Mouse (Mus musculus): Measurements from ENCODE around the gene Kdr.
"Not testable (repeated sequence)": the region's sequence is repeated elsewhere in the genome, so short reads cannot be mapped to it uniquely, and the experiment has no call there.

The Kdr gene

GRCm38 (mm10) chr5:75961741-75962469, 16.4 kb downstream of the Kdr start:
- DNase-seq (ENCODE audit: low read depth, low spot score) = no peak

- DNase-seq (ENCODE audit: low read depth, low spot score) = no peak
These were observed 18.4 kb downstream of the Kdr start for GRCm38 (mm10) chr5:75959809-75960208.

- DNase-seq (ENCODE audit: low read depth, low spot score) = no peak
These were observed 21.7 kb downstream of the Kdr start for GRCm38 (mm10) chr5:75956526-75956925.

GRCm38 (mm10) chr5:75955876-75956275, 22.4 kb downstream of the Kdr start:
- DNase-seq (ENCODE audit: low read depth, low spot score) = no peak

- no peak for DNase-seq (ENCODE audit: low read depth, low spot score)
These were observed 23.4 kb downstream of the Kdr start for GRCm38 (mm10) chr5:75954778-75955330.

- no peak for DNase-seq (ENCODE audit: low read depth, low spot score)
These were observed 24.0 kb downstream of the Kdr start for GRCm38 (mm10) chr5:75954218-75954617.

GRCm38 (mm10) chr5:75952131-75952795, 26.0 kb downstream of the Kdr start:
- DNase-seq (ENCODE audit: low read depth, low spot score) = no peak

- DNase-seq (ENCODE audit: low read depth, low spot score) = no peak
These were observed 27.4 kb downstream of the Kdr start for GRCm38 (mm10) chr5:75950866-75951265.

GRCm38 (mm10) chr5:75945394-75945793, 32.9 kb downstream of the Kdr start:
- DNase-seq (ENCODE audit: low read depth, low spot score) = no peak

- no peak for DNase-seq (ENCODE audit: low read depth, low spot score)
These were observed 35.0 kb downstream of the Kdr start for GRCm38 (mm10) chr5:75943301-75943700.

GRCm38 (mm10) chr5:75941775-75942580, 36.3 kb downstream of the Kdr start:
- DNase-seq (ENCODE audit: low read depth, low spot score) = no peak

- no peak for DNase-seq (ENCODE audit: low read depth, low spot score)
These were observed 39.0 kb downstream of the Kdr start for GRCm38 (mm10) chr5:75939144-75939732.

- DNase-seq (ENCODE audit: low read depth, low spot score) = no peak
These were observed 40.2 kb downstream of the Kdr start for GRCm38 (mm10) chr5:75938012-75938411.

- no peak for DNase-seq (ENCODE audit: low read depth, low spot score)
These were observed 42.0 kb downstream of the Kdr start for GRCm38 (mm10) chr5:75936223-75936622.

GRCm38 (mm10) chr5:75935225-75935624, 43.0 kb downstream of the Kdr start:
- DNase-seq (ENCODE audit: low read depth, low spot score) = no peak

- no peak for DNase-seq (ENCODE audit: low read depth, low spot score)
These were observed 44.1 kb downstream of the Kdr start for GRCm38 (mm10) chr5:75934201-75934600.

- no peak for DNase-seq (ENCODE audit: low read depth, low spot score)
These were observed 44.7 kb downstream of the Kdr start for GRCm38 (mm10) chr5:75933521-75934044.

- DNase-seq (ENCODE audit: low read depth, low spot score) = not testable (repeated sequence)
These were observed 46.8 kb downstream of the Kdr start for GRCm38 (mm10) chr5:75931458-75931857.

- DNase-seq (ENCODE audit: low read depth, low spot score) = no peak
These were observed 48.3 kb downstream of the Kdr start for GRCm38 (mm10) chr5:75929960-75930359.

- no peak for DNase-seq (ENCODE audit: low read depth, low spot score)
These were observed 55.6 kb downstream of the Kdr start for GRCm38 (mm10) chr5:75922677-75923076.

- no peak for DNase-seq (ENCODE audit: low read depth, low spot score)
These were observed 56.4 kb downstream of the Kdr start for GRCm38 (mm10) chr5:75921730-75922387.
